Mouse (Mus musculus): ENCODE data around the gene Hist1h4f. TPM values are rescaled to one million over a fixed set of nuclear protein-coding genes. Genes with fewer than 3 reads are reported as not detected.

Hist1h4f gene
- polyA plus RNA-seq, 1 experiment from 2014 or later, result 1.6 TPM

GRCm38 (mm10) chr13:23530901-23531875 lies 20.3 kb downstream of the Hist1h4f start, which contains the start of gene Hist1h4h:
Gene Hist1h4h (plus strand): TSS chr13:23531050.
- Histone ChIP-seq H3K4me1 (ENCODE audit: control insufficient read depth, insufficient read depth, low read length) (peaks cover 25% of the 10 kb centered on the region), H3K27me3 (ENCODE audit: control insufficient read depth, insufficient read depth, low read length) (no peaks in the 10 kb centered on the region), H3K27ac (ENCODE audit: low read length) (peak within 1 kb of the TSS; percentile 98), H3K4me2 (ENCODE audit: low read depth, low read length) (peak within 1 kb of the TSS; percentile 63), H3K4me3 (replicated peaks; ENCODE audit: low read length) (peak within 1 kb of the TSS; percentile 60), H3K9ac (ENCODE audit: low read length) (peak within 1 kb of the TSS; percentile 82), H3K36me3 (ENCODE audit: control insufficient read depth, insufficient read depth, low read length) (no peaks in the 10 kb centered on the region), H3K9me3 (replicated peaks; ENCODE audit: control insufficient read depth, low read length) (no peaks in the 10 kb centered on the region)
- ATAC-seq (ENCODE audit: insufficient read depth, low FRiP score), result peak; percentile 78
- under 1% methylated on average over 56 of the region's 70 CpGs for WGBS

DNA sequence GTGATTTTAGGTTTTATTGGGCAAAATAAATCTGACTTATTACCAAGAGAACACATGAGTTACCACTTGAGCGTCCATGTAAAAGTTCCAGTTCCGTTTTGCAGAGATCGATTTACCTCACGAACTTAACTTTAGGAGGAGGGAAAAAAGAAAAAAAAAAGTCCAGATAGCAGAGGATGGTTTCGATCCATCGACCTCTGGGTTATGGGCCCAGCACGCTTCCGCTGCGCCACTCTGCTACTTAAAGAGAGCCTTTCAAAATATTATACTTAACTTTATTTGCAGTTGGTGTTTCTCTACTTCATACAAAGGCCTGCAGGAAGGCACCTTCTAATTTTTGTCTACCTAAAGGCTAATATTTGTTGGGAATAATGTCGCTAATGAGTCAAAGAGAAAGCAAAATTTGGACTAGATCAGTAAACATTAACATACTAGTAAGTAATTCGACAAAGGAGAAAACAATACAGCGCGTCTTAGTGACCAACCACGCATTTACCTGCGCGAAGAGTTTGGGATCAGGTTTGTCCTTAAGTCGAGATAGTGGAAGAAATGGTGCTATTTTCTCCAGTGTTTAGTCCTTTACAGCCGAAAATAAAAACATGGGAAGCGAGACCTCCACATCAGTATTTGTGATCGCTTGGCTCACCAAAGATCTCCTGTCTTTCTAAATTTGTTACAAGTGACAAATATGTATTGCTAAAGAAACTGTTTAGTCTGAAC lies 21.1 kb downstream of the Hist1h4f start:
- Histone ChIP-seq H3K36me3 (ENCODE audit: control insufficient read depth, insufficient read depth, low read length) (no peaks in the 10 kb centered on the region), H3K27ac (ENCODE audit: low read length) (peak overlapping the region; percentile 98), H3K27me3 (ENCODE audit: control insufficient read depth, insufficient read depth, low read length) (no peaks in the 10 kb centered on the region), H3K4me1 (ENCODE audit: control insufficient read depth, insufficient read depth, low read length) (peaks cover 28% of the 10 kb centered on the region), H3K9ac (ENCODE audit: low read length) (peak overlapping the region; percentile 82), H3K9me3 (replicated peaks; ENCODE audit: control insufficient read depth, low read length) (no peaks in the 10 kb centered on the region), H3K4me3 (replicated peaks; ENCODE audit: low read length) (peak overlapping the region; percentile 60), H3K4me2 (ENCODE audit: low read depth, low read length) (peak overlapping the region; percentile 63)
- no peak for ATAC-seq (ENCODE audit: insufficient read depth, low FRiP score)
- under 1% methylated on average over 20 of the region's 20 CpGs for WGBS

- Histone ChIP-seq H3K9ac (ENCODE audit: low read length) (peak overlapping the region; percentile 82), H3K9me3 (replicated peaks; ENCODE audit: control insufficient read depth, low read length) (no peaks in the 10 kb centered on the region), H3K4me3 (replicated peaks; ENCODE audit: low read length) (peak overlapping the region; percentile 60), H3K27me3 (ENCODE audit: control insufficient read depth, insufficient read depth, low read length) (no peaks in the 10 kb centered on the region), H3K27ac (ENCODE audit: low read length) (peak overlapping the region; percentile 98; the same call in 1 of the 2 replicates), H3K36me3 (ENCODE audit: control insufficient read depth, insufficient read depth, low read length) (no peaks in the 10 kb centered on the region), H3K4me2 (ENCODE audit: low read depth, low read length) (peak overlapping the region; percentile 63), H3K4me1 (ENCODE audit: control insufficient read depth, insufficient read depth, low read length) (peaks cover 25% of the 10 kb centered on the region)
- 10% methylated on average over 2 of the region's 2 CpGs for WGBS
- no peak for ATAC-seq (ENCODE audit: insufficient read depth, low FRiP score)
Observed at GRCm38 (mm10) chr13:23529480-23530165, 21.8 kb downstream of the Hist1h4f start.

DNA sequence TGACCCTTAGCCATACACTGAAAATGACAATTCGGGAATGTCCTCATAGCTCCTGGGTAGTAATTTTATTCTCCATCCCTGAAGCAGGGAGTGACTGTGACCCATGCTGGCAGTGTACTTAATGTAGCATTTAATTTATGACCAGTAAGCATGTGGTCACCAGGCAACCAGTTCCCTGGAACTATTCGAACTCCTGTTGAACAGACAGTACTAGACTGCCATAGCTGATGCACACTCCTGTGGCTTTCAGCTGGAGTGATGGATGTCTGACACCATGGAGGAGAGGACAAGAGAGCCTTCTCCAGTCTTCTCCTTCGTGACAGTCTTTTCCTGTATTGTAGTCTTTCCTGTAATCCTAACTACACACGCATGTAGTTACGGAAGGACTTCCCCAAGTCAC lies 22.4 kb downstream of the Hist1h4f start:
- H3K27me3 ChIP-seq (ENCODE audit: control insufficient read depth, insufficient read depth, low read length), result no peaks in the 10 kb centered on the region
- H3K9me3 ChIP-seq (replicated peaks; ENCODE audit: control insufficient read depth, low read length), result no peaks in the 10 kb centered on the region
- H3K4me2 ChIP-seq (ENCODE audit: low read depth, low read length), result no peak overlapping the region
- H3K27ac ChIP-seq (ENCODE audit: low read length), result peak overlapping the region; percentile 9
- H3K4me3 ChIP-seq (replicated peaks; ENCODE audit: low read length), result no peak overlapping the region
- no peaks in the 10 kb centered on the region for H3K36me3 ChIP-seq (ENCODE audit: control insufficient read depth, insufficient read depth, low read length)
- H3K9ac ChIP-seq (ENCODE audit: low read length), result no peak overlapping the region
- H3K4me1 ChIP-seq (ENCODE audit: control insufficient read depth, insufficient read depth, low read length), result peaks cover 22% of the 10 kb centered on the region
- WGBS, result 78% methylated on average over 5 of the region's 5 CpGs
- ATAC-seq (ENCODE audit: insufficient read depth, low FRiP score), result no peak

DNA sequence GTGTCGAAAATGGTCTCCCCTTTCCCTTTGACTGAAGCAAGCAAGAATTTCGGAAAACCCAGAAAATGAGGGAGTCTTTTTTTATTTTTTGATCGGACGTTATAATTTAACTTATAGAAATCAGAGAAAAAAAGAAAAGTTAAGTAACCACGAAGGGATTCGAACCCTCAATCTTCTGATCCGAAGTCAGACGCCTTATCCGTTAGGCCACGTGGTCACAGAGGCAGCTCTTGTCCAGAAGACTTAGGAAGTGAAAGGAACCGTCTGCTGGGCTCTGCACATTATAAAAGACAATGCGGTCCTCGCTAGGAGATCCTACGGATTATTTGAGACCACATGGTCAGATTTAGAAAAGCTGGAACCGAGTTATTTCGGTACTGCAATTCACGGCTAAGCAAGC lies 25.1 kb downstream of the Hist1h4f start:
- no peak; the same call in 1 of the 2 replicates for ATAC-seq (ENCODE audit: insufficient read depth, low FRiP score)
- WGBS, result 1% methylated on average over 17 of the region's 17 CpGs
- peak overlapping the region; percentile 76 for H3K27ac ChIP-seq (ENCODE audit: low read length)

DNA sequence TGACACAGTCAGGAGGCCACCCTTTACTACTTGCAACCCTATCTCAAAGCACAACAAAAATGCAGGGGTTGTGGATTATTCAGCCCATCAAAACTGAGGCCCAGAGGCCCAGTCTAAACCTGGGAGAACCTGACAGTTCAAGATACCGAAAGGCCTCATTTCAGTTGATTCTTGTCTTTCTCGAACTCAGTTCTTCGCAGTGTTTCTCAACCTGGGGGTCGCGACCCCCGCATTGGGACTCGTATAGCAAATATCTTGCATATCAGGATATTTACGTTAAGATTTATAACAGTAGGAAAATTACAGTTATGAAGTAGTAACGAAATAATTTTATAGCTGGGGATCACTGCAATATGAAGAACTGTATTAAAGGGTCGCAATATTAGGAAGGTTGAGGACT lies 25.5 kb downstream of the Hist1h4f start:
- Histone ChIP-seq H3K4me3 (replicated peaks; ENCODE audit: low read length) (peak overlapping the region; percentile 55), H3K27ac (ENCODE audit: low read length) (no peak overlapping the region), H3K4me1 (ENCODE audit: control insufficient read depth, insufficient read depth, low read length) (peaks cover 8% of the 10 kb centered on the region), H3K36me3 (ENCODE audit: control insufficient read depth, insufficient read depth, low read length) (no peaks in the 10 kb centered on the region), H3K27me3 (ENCODE audit: control insufficient read depth, insufficient read depth, low read length) (no peaks in the 10 kb centered on the region), H3K4me2 (ENCODE audit: low read depth, low read length) (peak overlapping the region; percentile 63), H3K9me3 (replicated peaks; ENCODE audit: control insufficient read depth, low read length) (no peaks in the 10 kb centered on the region), H3K9ac (ENCODE audit: low read length) (0 out of 2 replicates have a peak overlapping the region, but pooled peaks have one; percentile 46)
- 4% methylated on average over 10 of the region's 10 CpGs for WGBS
- no peak for ATAC-seq (ENCODE audit: insufficient read depth, low FRiP score)

More for the DNA sequence above, 25.1 kb downstream of the Hist1h4f start:
- H3K4me2 ChIP-seq (ENCODE audit: low read depth, low read length), result peak overlapping the region; percentile 63
- no peaks in the 10 kb centered on the region for H3K36me3 ChIP-seq (ENCODE audit: control insufficient read depth, insufficient read depth, low read length)
- H3K4me1 ChIP-seq (ENCODE audit: control insufficient read depth, insufficient read depth, low read length), result peaks cover 8% of the 10 kb centered on the region
- H3K9me3 ChIP-seq (replicated peaks; ENCODE audit: control insufficient read depth, low read length), result no peaks in the 10 kb centered on the region
- H3K4me3 ChIP-seq (replicated peaks; ENCODE audit: low read length), result peak overlapping the region; percentile 55
- peak overlapping the region; percentile 65 for H3K9ac ChIP-seq (ENCODE audit: low read length)
- no peaks in the 10 kb centered on the region for H3K27me3 ChIP-seq (ENCODE audit: control insufficient read depth, insufficient read depth, low read length)

- 11% methylated on average over 5 of the region's 5 CpGs for WGBS
- peaks cover 8% of the 10 kb centered on the region for H3K4me1 ChIP-seq (ENCODE audit: control insufficient read depth, insufficient read depth, low read length)
- H3K4me2 ChIP-seq (ENCODE audit: low read depth, low read length), result no peak overlapping the region
Observed at GRCm38 (mm10) chr13:23524654-23525053, 26.8 kb downstream of the Hist1h4f start.

DNA sequence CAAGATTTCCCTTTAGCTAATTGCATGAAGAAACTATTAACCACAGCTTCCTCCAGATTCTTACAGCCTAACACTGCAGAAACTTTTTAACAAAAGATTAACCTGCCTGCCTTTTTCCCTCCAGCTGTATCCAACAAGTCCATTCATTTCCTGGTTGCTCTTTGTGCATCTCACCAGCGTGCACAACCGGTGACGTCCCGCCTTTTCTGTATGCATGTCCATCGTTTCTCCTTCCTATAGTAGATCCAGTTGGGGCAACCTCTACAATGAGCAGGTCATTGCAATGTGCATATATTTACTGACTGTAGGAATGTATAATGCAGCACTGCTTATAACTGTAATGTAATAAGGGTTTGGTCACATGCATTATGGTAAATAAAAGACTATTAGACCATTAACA lies 27.5 kb downstream of the Hist1h4f start:
- no peak for ATAC-seq (ENCODE audit: insufficient read depth, low FRiP score)
- H3K4me1 ChIP-seq (ENCODE audit: control insufficient read depth, insufficient read depth, low read length), result peaks cover 6% of the 10 kb centered on the region; the same call in 1 of the 2 replicates
- H3K4me2 ChIP-seq (ENCODE audit: low read depth, low read length), result no peak overlapping the region
- WGBS, result 44% methylated on average over 5 of the region's 5 CpGs
- no peak overlapping the region for H3K27ac ChIP-seq (ENCODE audit: low read length)
- no peak overlapping the region for H3K4me3 ChIP-seq (replicated peaks; ENCODE audit: low read length)
- no peaks in the 10 kb centered on the region for H3K9me3 ChIP-seq (replicated peaks; ENCODE audit: control insufficient read depth, low read length)
- no peaks in the 10 kb centered on the region for H3K36me3 ChIP-seq (ENCODE audit: control insufficient read depth, insufficient read depth, low read length)
- H3K9ac ChIP-seq (ENCODE audit: low read length), result no peak overlapping the region
- no peaks in the 10 kb centered on the region for H3K27me3 ChIP-seq (ENCODE audit: control insufficient read depth, insufficient read depth, low read length)

More at GRCm38 (mm10) chr13:23524654-23525053, 26.8 kb downstream of the Hist1h4f start:
- H3K36me3 ChIP-seq (ENCODE audit: control insufficient read depth, insufficient read depth, low read length), result no peaks in the 10 kb centered on the region
- no peak for ATAC-seq (ENCODE audit: insufficient read depth, low FRiP score)
- no peaks in the 10 kb centered on the region for H3K27me3 ChIP-seq (ENCODE audit: control insufficient read depth, insufficient read depth, low read length)
- H3K9ac ChIP-seq (ENCODE audit: low read length), result no peak overlapping the region
- H3K27ac ChIP-seq (ENCODE audit: low read length), result no peak overlapping the region
- H3K4me3 ChIP-seq (replicated peaks; ENCODE audit: low read length), result no peak overlapping the region
- no peaks in the 10 kb centered on the region for H3K9me3 ChIP-seq (replicated peaks; ENCODE audit: control insufficient read depth, low read length)

All from stomach, embryonic 16.5 days (tissue).